Mouse (Mus musculus): ENCODE measurements at regions not wholly inside any gene's neighbourhood (a gene's known extent, or its start where the extent isn't known, plus 50 kb on each side); places are given as distances from the start of the nearest gene placed in this dataset.

DNA sequence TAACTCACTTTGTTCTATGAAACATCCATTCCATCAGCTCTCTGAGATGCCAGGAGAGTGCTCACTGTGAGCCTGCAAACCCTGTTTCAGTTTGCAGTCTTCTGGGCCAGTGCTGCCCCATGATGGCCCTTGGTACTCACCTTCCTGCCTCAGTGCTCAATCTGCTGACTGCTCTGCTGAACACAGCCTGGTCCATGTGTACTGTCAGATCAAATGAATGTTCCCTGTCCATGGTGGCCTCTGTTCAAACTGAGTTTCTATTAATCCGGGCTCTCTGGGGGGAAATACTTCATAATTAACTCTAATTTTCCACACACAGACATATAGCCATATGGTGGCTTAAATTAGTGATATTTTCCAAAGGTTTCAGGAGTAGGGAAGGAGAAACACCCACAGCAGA lies 503.3 kb downstream of the Tmem132b start:
- no peak for DNase-seq

DNA sequence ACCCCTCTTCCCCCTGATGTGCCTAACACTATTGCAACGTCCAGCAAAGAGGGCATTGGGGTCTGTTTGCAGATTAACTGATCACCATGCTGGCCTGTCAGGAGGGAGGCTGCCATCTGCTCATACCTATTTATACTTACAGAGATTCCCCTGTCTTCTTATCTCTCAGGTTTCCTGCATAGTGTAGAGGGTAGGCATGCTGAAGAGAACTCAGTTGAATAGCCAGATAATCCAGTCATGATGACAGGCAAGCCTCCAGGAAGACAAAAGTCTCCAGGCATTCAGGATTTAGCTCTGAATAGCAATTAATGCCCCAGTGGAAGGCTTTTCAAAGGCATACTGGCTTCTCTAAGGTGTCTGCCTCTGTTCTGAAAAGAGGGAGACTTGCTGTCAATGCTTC lies 505.1 kb downstream of the Tmem132b start:
- DNase-seq: no peak

DNA sequence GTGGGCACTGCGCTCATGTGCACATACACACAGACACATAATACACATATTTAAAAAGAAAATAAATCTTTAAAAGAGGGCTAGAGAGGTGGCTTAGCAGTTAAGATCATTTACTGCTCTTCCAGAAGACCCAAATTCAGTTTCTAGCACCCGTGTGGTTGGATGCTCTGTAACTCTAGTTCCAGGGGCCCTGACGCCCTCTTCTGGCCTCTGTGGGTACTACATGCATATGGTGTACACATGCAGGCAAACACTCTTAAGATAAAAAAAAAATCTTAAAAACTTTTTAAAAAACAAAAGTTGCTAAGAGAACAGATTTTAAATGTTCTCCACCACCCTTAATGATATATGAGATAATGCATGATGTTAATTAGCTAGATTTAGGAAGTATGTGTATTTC lies 514.2 kb downstream of the Tmem132b start:
- DNase-seq: no peak

DNA sequence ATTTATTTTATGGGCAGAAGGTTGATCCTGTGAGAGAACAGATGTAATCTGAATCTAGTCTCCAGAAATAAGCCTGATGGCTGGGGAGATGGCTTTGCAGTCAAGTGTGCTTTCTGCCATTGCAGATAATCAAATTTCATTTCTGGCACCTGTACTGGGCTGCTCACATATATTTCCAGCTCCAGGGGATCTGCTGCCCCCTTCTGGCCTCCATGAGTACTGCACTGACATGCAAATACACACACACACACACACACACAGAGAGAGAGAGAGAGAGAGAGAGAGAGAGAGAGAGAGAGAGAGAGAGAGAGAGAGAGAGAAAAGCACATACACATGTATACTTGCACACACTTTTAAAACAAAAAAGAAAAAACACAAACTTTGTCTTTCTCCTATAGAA lies 532.1 kb downstream of the Tmem132b start:
- DNase-seq: no peak

DNA sequence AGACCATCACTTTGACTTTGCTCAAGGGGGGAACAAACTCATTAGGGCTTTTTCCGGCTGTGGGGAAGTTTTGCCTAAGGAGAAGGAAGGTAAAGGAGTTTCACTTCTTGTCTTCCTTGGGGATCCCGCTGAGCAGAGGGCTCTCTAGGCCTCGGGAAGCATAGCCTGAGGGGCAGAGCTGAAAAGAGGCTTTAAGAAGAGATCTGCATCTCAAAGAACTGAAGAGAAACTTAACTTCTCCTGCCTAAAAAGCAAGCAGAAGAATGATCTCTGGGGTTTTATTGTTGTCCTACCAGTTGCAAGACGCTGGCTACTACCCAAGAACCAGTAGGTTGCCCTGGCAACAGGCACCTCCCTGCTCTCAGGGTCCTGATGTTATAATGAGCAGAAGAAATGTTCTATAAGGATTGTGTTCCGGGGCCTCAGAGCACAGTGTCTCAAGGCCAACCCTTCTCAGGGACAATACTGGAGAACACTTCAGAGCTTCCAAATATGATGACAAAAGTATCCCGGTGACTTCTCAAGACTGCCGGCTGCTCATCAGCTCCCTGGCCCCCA lies 547.8 kb downstream of the Tmem132b start:
- no peak for DNase-seq

DNA sequence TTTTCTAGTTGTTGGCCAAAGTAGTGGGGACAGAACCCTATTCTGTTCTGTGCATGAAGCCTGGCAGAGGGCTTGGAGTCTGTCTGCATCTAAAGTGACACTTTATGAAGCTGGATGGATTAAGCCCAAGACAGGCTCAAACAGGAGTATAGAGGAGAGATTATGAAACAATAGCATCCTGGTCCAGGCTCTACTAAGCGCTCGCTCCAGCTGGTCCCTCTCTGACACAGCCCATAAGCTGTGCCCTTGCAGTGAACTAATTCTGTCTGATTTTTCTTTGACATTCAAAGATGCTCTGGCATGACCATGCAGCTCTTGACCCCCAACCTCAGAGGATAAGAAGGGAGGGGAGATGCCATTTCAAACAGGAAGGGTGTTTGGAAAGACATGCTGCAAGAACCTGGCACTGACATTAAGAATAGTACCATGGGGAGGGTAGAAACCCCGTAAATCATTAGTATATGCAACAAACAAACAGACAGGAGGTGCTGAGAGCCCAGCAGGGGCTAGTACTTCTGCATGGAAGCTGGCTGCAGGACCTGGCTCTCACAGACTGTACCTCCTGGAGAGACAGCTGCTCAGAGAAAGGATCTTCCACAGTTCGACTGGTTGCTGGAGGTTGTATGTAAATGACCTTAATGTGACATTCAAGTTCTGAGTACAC lies 556.8 kb downstream of the Tmem132b start:
- DNase-seq: no peak

DNA sequence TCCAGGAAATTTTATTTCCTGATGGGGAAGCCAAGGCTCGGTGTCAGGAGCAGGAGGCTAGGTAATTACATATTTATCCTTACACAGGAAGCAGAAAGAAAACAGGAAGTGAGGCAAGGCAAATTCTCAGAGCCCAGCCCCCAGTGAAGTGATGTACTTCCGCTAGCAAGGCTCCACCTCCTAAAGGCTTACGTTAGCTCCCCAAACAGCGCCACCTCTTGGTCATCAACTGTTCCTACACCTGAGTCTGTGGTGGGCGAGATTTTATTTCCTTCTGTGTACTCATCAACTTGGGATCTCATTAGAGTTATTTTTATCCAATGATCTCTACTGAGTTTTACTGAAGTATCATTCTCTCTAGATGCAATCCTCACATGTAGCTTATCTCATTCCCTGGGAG lies 561.6 kb downstream of the Tmem132b start:
- no peak for DNase-seq

DNA sequence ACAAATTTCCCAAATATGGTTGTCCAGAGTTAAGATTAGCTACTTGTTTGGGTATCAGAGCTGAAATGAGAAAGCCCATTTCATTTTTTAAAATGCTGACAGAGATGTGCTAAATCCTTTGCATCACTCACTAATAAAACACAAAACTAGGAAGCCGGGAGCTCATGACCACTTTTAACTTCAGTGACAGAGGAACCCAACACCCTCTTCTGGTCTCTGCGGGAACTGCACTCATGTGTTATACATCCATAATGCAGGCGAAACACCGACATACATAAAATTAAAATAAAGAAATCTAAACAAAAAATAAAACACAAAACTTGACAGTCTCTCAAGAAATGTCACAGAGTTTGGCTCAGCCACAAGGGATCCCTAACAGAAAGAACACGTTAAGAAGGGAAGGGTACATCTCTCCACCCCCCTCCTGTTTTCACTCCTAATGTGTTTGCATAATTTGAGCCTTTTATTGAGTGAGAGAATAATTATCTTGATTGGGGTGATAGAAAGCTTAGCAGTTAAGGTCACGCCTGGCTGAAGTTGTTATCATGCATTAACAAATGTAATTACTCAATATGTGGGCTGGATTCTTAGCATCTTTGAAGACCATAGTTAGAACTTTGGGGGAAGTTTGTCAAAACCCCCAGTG lies 565.2 kb downstream of the Tmem132b start:
- DNase-seq: no peak

DNA sequence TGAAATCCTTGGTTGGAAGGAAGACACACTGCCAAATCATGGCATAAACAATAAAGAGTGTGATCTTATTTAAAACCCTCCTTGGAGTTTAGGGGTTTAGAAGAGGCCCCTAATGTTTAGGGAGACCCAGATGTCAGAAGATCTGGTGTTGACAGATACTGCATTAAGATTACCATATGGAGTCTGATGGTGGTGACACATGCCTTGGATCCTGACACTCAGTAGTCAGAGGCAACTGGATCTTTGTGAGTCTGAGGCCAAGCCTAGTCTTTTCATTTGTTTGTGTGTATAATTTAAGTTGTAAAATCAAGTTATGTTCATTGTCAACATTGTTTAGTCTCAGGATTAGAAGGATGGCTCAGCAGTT lies 565.7 kb downstream of the Tmem132b start:
- DNase-seq: no peak

DNA sequence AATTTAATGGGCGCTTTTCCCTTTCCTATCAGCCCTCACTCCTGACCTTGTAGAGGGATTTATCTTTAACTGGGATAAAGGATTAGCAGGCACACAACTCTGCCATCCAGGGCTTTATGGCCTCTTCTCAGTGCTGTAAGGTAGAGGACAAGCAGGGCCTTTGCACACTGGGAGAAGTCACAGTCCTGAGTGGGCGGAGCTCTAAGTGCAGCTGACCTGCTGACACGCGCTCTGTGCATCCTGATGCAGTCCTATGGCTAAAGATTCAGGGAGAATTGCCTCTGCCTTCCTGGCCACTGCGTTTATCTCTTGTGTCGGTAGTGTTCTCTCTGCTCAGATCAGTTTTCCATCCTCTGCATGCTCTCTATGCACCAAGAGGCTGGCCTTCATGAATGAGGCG lies 566.9 kb downstream of the Tmem132b start:
- DNase-seq: no peak

DNA sequence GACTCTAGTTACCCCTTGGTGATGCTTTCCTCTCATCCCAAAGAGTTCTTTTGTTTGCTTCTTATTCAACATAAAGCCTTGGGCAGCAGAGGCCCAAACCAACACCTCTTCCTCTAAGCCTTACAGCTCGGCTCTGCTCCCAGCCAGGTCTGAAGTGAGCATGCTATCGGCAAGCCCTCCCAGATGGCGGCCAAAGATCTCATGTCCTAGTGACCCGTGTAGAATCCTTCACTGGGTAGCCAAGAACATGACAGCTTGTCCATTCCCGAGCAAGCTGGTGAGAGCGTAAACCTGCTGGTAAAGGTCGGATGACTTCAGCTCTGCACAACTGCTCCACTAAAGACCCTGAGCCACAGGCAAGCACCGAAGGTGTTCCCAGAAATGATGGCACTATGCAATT lies 568.4 kb downstream of the Tmem132b start:
- no peak for DNase-seq

DNA sequence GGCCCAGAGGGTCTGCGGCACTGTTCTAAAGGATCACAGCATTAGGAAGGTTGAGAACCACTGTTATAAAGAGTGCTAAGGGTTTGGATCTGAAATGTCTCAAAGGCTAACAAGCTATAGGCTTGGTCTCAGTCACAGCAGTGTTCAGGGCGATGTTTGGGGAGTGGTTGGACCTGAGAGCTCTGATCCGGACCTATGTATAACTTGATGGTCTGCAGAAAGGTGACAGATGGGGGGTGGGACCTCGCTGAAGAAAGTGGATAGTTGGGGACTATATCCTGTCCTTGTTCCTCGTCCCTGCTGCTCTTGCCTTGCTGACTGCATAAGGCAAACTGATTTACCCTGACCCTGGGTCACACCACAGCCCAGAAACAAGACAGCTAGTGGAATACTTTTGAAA lies 572.9 kb downstream of the Tmem132b start:
- DNase-seq: no peak

DNA sequence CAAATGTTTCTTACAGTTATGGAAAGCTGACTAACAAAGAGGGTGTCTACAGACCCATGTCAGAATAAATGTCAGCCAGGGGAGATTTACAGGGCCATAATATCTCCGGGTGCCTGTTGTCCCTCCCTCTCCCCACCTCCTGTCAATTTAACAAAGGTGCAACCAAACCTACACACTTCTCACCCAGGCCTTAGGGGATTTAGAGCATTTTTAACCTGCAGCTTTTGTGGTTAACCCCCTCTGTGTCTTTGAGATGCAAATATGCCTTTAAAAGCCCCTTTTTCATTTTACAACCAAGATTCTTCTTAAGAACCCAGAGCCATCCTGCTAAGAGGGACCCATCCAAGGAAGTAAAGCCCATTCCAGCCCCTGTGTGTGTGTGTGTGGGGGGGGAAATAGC lies 573.3 kb downstream of the Tmem132b start:
- DNase-seq: no peak

DNA sequence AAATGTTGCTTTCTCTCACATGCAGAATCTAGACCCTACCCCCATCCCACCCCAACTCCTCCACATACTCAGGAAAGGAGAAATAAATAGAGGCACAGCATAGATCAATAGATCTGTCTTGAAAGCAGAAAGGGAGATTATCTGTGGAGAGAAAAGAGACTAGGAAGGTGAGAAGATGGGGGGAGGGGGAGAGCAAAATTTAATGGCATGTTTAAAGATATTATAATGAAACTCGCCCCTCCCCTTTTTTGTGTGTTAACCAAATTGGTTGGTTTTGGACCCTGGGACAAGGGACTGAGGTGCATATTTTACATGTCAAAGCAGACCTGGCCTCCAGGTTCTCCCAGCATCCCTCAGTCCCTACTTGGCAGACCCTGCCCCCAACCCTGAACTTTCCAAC lies 573.9 kb downstream of the Tmem132b start:
- no peak for DNase-seq

DNA sequence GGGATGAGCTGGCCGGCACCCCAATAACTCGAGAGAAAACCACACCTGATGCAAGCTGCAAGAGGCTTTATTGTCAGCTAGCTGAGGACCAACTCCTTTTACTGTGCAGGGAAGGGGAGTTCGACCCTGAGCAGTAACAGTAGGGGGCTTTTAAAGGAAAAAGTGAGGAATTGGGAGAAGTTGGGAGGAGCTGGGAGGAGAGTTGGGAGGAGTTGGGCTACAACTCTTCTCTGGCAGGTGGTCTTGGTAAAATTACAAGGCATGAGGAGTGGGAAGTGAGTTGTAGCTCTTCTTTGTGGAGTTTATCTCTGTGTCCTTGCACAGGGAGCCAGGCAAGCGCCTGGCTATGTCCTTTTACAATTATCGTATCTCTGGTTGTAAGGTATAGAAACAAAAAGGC lies 575.4 kb downstream of the Tmem132b start:
- DNase-seq: no peak

DNA sequence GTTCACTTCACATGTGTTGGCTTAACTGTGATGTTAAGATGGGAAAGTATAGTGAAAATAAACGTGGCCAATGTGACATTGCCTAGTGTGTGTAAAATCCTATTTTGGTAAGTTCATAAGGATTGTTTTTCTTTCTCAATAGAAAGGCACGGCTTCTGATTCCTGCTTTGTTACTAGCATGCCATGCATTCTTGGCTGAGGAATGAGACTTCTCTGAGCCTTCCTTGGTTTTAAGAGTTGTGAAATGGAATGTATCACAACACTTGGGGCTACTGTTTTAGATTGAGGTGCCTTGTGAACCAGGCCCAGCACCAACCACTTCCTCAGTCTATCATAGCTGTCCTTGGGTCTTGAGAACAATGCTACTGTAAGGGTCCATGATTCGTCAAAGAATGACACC lies 577.3 kb downstream of the Tmem132b start:
- DNase-seq: no peak

DNA sequence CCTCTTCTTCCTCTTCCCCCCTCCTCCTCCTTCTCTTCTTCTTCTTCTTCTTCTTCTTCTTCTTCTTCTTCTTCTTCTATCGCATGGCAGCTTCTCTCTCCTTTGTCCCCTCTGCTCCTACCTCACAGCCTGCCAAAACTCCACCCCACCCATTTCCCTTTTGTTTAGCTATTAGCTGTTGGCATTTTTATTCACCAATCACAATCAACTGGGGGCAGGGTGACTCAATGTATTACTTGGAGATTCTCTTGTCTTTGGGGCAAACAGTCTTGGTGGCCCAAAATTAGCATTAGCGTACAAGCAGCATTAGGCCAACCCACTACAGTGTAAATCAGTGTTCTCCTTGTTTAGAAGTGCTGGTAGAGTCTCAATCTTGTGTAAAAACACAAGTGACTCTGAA lies 585.7 kb downstream of the Tmem132b start:
- DNase-seq: no peak

DNA sequence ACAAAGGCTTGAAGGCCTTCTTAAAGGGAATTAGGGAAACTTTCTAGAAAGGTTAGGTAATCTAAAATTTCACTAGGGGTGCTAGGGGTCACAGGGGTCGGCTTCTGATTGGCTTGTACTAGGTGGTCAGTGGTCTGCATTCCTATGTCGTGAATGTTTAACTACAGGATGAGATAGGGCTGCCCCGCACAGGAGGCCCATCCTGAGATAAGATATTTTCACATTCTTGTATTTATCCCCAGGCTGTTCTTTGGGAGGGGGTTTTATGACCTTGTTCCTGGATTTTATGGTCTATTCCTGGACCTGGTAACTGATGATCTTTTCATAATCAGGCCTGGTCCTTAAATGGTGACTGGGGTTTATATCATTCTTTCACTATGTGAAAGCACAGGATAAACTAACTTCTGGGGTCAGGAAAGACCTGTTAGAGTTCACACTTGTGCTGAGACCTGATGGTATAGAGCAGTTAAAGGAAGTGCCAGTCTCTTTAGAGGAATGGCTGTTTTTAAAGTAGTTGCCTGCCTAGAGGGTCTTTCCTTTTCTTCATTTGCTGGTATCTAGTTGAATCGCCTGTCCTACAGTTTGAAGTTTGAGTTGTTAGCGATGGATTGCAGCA lies 586.4 kb downstream of the Tmem132b start:
- DNase-seq: no peak

DNA sequence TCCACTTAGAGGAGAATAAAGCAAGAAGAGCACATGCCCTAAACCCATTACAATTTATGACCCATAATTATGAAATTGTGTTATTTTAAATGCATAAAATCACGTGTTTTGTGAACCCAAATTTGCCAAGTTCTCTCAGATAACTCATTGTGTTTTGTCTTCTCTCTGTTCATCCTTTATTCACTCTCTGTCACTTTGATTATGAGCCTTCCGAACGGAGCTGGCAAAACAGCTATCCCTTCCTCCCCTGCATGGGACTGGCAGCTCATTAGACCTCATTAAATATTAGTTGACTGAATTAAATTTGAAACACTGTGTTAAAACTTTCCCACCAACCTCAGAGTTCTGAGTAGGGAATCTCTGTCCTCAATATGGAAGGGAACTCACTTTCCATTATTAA lies 587.2 kb downstream of the Tmem132b start:
- DNase-seq: no peak

DNA sequence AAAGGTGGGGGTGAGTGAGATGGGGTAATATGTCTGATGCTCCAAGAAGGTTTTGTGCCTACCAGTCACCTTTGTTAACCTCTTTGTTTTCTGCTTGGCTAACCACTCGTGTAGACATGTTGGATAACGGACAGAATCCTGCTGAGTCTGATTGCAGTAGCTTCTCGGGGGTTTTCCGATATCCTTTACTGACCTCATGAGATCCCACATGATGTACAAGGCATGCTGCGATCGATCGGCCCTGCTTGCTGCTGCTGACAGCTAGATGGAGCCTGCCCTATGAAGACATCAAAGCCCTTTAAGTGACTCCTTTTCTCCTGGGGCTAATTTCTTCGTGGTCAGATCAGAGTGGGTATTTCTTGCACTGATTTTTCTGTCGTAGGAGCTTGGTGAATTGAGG lies 591.6 kb downstream of the Tmem132b start:
- DNase-seq: no peak

DNA sequence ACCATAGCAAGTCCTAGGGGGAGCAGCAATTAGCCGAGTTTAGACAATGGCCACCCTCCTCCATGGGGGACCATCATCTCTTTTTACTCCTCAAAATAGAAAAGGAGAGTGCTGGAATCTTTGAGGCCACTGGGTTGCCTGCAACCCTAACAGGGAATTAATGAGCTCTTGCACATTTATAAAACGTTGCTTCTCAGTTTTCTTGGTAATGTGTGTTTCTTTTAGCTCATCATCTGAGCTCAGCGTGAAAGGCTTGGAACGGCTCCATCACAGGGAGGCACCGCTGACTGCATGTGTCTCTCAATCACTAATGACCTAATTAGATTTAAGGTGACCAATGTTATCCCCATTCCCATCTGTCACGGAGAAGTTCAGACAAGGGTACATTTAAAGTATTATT lies 595.9 kb downstream of the Tmem132b start:
- DNase-seq: peak; percentile 2

DNA sequence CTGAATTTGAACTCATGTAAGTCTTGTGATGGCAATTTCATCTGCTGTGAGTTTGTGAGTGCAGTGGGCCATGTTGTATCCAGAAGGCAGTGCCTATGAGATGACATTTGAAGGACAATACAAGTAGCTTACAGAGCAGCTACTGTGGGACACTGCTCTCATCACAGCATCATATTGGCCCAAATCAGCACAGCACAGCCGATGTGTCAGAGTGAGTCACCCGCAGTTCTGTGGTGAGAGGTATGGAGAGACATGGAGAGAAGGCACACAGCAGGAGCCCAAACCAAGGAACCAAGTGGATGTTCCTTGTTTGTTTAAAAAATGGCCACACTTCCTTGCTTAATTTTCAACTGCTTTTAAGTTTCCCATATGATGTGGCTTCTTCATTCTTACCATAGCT lies 617.3 kb downstream of the Tmem132b start:
- DNase-seq: no peak

DNA sequence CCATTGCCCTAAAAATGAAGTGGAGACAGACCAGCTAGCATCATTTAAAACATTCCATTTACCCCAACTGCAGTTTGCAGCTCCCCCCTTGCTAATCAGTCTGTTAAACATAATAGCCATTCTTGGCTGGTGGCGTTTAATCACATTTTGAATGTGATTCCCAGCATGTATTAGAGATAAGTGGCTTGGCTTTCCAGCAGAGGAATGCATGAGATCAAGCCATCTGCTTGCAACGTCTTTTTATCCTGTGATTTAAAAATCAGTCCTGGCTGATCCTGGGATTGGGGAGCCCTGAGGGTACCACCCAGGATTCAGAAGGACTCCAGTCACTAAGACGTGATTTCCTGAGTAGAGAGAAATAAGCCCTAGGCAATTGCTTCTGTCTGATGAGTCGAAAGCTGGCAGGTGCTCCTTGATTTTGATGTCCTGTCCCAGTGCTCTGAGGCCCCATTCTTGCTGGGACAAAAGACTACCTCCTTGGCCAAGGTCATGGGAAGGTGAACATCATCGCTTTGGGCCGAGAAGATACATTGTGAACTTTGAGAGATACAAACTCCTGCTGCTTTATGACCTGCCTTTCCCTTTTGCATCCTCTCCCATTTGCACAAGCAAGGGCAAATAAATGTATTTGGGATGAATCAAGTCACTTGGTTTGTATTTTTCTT lies 623.8 kb downstream of the Tmem132b start:
- DNase-seq: no peak

DNA sequence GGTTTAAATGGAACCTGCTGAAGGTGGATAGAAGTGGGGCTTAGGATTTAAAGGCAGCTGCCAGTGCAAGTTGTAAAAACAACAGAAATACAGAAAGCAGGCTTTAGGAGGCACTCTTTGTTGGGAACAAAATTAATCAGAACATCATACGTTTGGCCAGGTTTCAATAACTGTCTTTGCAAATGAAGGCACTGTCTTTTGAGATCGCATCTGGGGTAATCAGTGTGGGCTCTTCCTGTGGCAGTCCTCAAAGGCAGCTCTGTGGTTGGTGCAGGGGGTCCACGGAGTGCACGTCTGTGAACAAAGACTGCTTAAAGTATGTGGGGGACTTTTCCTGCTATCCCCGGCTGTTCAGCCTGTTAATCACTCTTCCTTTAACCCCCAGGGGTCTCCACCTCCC lies 654.5 kb downstream of the Tmem132b start:
- DNase-seq: no peak
